Mouse (Mus musculus): ENCODE results near the gene Atrnl1. TPM values are rescaled to one million over a fixed set of nuclear protein-coding genes. Genes with fewer than 3 reads are reported as not detected.
A peak's percentile ranks its signal among the peaks of the same experiment; 100 is the strongest.

Gene Atrnl1
- total RNA-seq, 2 experiments from 2014 or later: 3.1 to 3.5 TPM

DNA sequence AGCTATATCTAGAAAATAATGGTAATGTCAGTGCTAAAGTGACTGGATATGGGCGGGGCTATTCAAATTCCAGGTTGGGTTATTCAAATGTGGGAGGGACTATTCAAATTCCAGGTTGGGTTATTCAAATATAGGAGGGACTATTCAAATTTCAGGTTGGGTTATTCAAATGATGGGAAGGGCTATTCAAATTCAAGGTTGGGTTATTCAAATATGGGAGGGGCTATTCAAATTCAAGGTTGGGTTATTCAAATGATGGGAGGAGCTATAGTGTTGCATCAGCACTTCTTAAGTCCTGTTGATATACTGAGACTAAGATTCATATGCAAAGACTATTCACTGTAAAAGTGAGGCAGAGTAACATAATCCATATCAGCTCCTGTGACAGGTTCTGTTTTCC, 283.4 kb downstream of the Atrnl1 start:
- ATAC-seq (replicated peaks; ENCODE audit: low FRiP score, poor library complexity, severe bottlenecking): no peak

DNA sequence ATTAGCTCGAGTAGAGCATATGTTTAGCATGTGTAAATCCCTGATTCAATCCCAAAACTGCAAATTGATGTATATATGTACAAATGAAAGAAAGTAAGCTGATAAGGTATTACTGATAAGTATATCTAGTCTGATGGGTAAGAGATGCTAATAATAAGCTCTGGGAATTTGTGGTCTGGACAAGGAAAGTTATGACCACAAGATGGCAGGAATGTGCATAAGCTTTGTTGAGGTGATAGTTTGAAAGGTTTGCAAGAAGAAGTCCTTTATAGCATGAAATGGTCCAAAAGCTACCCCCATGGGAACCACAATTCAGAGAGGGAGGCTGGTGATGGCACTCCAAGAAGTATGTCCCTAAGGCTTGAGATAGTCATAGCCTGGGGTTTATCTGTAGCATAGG, 289.2 kb downstream of the Atrnl1 start:
- no peak for ATAC-seq (replicated peaks; ENCODE audit: low FRiP score, poor library complexity, severe bottlenecking)

DNA sequence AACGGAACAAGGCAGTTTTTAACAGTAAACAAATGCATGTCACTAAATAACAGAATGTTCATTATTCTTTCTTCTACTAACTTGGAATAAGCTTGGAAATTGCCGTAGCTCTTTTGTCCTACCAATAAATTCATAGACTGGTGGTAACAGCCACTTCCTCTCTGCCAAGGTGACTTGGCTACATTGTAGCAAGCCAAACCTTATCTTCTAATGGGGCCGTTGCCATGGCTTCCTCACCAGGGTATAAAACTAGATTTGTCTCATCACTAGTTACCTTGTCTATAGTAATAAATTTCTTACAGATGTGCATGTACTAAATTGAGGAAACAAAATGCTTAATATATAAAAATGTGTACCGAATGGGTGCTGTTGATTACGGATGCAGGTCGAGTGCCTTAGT, 298.6 kb downstream of the Atrnl1 start:
- no peak for ATAC-seq (replicated peaks; ENCODE audit: low FRiP score, poor library complexity, severe bottlenecking)

DNA sequence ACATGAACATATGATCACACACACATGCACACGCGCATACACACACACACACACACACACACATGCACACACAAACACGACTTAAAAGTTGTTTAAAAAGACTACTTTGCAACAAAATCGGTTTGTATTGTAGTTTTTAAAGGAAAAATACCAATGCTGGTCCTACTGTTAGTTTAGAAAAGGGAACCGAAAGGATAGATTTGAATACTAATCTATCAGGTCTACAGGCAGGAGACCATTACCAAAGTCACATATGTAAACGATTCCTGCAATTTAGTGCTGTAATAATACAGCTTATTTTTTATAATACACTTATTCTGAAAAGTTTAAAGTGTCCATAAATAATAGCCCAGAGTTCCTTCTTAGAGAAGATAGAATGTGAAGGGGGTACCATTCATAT, 299.8 kb downstream of the Atrnl1 start:
- no peak for ATAC-seq (replicated peaks; ENCODE audit: low FRiP score, poor library complexity, severe bottlenecking)

DNA sequence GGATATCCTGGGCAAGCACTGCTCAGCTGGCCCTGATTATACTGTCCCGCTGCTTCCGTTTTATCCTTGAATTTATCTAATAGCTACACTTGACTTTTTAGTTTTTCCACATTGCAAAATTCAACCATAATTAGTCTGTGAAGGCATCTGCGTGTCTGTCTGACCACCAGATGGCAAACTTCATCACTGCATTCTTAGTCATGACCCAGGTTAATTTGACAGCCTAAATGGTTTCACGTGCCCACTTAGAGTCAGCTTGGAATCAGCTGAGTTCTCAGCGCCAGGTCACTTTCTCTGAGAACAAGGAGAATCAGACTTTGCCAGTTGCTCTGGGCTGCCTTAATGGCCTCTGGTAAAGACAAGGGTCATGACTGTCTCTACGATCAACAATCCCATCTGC, 305.5 kb downstream of the Atrnl1 start:
- ATAC-seq (replicated peaks; ENCODE audit: low FRiP score, poor library complexity, severe bottlenecking): no peak

DNA sequence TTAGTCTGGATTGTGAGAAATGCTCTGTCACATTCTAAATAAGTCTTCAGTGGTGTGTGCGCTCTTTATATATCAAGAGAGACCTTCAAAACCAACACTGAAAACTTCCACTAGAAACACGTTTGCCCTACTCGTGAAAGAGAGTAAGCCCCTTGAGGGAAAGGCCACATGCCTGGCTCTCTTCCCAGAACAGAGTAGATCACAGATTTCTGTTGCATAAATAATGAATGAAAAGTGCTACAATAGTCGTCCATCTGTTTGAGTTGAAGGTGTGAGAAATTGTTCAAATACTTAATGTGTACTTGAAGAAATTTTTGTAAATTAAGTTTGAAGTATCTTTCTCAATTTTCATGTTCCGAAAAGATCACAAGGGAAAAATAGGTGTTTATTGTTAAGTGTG, 312.2 kb downstream of the Atrnl1 start:
- ATAC-seq (replicated peaks; ENCODE audit: low FRiP score, poor library complexity, severe bottlenecking): no peak

DNA sequence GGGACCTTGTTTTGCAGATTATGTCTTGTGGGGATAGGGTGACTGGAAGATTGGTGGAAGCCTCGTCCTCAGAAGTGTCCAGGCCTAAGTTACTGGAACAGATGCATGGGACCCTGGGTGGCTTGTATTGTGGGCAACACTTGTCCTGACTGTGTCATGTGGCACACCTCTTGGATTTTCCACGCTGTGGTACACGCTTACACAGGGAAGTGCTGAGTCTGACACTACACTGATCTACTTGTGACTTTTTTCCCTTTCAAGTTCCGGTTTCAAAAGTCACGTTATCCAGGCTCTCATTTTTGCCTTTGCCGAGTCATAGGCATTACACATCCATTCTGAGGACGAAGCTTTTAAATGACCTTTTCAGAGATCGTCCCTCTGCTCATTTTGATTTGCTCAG, 314.0 kb downstream of the Atrnl1 start:
- no peak for ATAC-seq (replicated peaks; ENCODE audit: low FRiP score, poor library complexity, severe bottlenecking)

DNA sequence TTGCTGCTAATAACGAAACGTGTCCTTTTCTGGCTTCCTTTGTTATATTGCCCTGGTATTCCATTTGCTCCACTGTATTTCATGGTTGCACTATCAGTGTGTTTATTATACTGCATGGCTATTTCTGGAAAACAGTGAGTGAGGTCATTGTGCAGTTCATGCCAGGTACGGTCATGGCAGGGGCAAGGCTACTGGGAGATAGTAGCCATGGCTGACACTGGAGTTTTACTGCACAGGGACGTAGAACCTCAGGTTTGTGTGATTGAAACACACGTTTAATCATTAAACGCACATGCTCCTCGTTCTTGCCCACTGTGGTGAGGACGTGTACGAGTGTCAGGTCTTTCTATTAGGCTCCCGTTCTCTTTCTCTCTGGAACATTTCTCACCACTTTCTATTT, 314.8 kb downstream of the Atrnl1 start:
- no peak for ATAC-seq (replicated peaks; ENCODE audit: low FRiP score, poor library complexity, severe bottlenecking)

DNA sequence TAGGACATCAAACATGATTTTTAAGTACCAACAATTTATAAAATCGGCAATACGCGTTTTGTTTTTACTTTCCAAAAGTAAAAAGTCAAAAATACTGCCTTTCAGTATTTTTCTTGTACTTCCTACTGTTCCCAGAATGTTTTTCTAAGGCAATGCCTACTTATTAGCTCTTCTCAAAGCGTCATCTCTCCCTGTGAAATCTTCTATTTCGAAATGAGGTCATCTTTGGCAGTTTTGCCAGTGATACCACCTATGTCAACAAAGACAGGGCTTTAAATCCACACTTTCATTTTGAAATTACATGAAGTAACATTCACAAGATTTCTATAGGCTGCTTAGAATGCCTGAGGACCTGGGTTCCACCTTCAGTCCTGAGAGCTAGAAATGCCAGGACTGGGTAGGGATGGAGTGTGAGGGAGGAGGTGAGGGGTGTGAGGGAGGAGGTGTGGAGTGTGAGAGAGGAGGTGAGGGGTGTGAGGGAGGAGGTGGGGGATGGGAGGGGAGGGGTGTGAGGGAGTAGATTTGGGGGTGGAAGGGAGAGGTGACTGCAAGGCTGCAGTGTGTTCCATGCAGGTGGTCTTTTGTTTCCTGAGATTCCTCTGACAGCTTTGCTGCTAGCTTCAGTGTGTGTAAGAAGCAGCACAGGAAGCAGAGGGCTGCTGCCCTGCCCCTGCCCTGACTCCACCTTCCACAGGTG, 315.5 kb downstream of the Atrnl1 start:
- peak; percentile 84 for ATAC-seq (replicated peaks; ENCODE audit: low FRiP score, poor library complexity, severe bottlenecking)

DNA sequence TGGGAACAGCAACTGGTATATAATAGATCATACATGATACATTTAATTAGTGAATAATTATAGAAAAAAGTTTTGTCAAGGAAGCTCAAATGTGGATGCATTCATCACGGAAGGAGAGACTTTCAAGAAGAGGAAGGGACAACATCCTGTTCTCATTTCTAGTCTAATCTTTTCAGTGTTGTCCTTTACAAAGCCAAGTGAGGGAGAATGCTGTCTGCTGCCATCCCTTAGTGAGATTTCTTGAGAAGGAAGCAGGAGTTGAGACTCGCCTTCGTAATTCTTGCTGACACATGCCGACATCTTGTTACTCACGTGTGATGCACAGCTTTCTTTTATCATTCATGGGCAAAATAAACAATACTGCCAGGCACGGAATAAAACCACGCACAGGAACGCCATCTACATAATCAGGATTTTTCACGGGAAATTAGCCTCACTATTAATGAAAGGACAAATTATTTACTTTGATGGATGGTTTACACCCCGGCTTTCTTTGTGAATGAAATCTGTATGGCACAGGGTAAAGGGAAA, 316.2 kb downstream of the Atrnl1 start:
- ATAC-seq (replicated peaks; ENCODE audit: low FRiP score, poor library complexity, severe bottlenecking): no peak

DNA sequence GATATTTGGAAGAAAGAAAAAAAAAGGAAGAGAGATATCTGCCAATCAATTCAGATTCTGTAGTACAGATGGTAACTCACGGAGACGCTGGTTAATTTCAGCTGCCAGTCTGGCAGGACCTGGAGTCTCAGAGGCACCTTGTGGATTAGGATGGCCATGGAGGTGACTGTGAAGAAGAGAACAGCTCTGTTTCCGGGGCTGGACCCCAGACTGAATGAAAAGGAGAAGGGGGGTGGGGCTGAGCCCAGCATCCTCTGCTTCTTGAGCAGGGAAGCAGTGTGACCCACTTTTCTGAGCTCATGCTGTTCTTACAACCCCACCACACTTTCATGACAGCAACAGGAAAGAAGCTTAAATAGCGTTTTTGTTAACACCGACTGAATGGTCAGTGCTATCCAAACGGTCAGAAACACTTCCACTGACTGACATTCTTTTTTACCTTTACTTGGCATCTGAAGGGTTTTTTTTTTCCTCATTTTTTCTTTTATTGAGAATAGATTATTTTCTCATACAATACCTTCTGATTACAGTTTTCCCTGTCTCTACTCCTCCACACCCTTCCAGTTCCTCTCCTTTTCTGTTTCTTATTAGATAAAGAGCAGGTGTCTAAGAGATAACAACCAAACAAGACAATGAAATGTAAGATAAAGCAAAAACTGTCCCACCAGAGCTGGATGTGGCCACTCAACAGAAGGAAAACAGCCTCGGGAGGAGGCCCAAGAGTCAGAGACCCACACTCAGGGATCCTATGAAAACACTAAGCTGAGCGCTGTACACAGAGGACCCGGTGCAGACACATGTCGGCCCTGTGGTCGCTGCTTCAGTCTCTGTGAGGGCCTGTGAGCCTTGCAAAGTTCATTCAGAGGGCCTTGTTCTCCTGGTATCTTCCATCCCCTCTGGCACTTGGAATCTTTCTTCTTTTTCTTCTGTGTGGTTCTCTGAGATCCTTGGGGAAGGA, 317.0 kb downstream of the Atrnl1 start:
- no peak for ATAC-seq (replicated peaks; ENCODE audit: low FRiP score, poor library complexity, severe bottlenecking)

DNA sequence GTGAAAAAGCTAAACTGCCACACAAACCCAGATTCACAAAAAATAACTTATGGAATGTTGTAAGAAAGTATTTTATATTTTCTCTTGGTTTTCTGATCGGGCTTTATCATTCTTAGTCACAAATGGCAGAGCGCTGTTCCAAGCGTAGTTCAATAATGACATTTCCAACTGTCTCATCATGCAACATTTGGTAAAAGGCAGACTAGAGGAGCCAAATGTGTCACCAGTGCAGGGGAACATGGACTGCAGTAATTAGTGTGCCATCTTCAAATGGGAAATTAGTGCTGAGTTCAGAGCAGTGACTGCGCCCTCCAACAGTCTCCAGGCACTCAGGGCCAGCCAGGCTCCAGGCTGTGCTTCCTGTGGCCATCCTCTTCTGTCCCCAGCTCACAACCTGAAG, 320.8 kb downstream of the Atrnl1 start:
- ATAC-seq (replicated peaks; ENCODE audit: low FRiP score, poor library complexity, severe bottlenecking): no peak

DNA sequence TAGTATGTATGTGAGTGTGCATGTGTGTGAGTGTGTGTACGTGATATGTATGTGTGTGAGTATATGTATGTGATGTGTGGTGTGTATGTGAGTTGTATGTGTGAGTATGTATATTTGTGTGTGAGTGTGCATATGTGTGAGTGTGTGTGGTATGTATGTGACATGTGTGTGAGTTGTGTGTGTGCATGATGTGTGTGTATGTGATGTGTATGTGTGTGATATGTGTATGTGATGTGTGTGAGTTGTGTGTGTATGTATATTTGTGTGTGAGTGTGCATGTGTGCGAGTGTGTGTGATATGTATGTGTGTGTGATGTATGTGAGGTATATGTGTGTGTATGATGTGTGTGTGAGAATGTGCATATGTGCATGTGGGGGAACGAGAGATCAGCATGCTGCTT, 326.0 kb downstream of the Atrnl1 start:
- no peak for ATAC-seq (replicated peaks; ENCODE audit: low FRiP score, poor library complexity, severe bottlenecking)

DNA sequence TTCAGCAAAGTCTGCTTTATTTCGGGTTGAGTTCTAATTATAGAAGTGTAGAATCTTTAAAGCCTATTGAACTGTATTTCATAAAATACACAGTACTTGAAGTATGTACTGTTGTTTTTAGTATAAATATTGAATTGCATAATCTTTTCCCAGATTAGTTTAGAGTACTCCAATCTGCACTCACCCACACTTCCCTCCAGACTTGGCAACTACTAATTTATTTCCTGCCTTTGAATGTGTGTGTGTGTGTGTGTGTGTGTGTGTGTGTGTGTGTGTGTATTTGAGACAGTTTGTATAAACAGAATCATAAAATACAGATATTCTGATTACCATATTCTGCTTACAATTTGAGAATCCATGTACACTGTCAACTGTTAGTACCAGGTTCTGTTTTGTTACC, 328.3 kb downstream of the Atrnl1 start:
- no peak for ATAC-seq (replicated peaks; ENCODE audit: low FRiP score, poor library complexity, severe bottlenecking)

DNA sequence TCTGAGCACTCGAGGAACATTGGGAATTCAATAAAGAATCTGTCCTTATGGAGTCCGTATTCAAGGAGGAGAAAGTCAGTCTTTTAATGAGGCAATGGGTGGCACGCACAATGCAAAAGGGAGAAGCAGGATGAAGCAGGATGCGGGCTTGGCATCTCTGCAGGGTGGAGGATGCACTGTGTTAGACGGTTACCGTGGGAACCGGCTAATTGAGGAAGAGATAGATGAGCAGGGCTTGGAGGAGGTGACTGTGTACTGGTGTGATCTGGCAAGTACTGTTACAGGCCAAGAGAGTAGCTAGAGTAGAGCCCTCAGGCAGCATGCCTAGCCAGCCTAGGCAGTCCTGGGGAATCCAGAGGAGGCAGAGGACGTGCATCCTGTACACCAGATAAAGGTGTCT, 330.7 kb downstream of the Atrnl1 start:
- no peak for ATAC-seq (replicated peaks; ENCODE audit: low FRiP score, poor library complexity, severe bottlenecking)

DNA sequence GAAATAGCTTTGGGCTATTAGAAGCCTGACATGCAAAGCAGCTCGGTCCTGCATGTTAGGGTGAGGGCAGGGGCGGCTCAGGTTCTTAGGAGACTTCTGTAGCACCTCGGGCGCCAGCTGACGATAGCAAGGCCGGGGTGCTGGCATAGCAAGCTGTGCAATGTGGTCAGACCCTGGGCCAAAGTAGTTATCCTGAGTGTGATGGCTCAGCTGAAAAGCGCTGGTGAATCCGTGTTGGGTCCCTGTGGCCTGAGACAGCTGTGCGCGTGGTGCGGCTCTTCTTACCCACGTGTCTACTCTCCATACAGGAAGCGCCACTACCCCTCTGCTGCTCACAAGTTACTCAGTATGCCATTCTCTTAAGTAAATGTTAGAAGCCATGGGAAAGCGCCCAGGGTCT, 331.4 kb downstream of the Atrnl1 start:
- ATAC-seq (replicated peaks; ENCODE audit: low FRiP score, poor library complexity, severe bottlenecking): no peak

DNA sequence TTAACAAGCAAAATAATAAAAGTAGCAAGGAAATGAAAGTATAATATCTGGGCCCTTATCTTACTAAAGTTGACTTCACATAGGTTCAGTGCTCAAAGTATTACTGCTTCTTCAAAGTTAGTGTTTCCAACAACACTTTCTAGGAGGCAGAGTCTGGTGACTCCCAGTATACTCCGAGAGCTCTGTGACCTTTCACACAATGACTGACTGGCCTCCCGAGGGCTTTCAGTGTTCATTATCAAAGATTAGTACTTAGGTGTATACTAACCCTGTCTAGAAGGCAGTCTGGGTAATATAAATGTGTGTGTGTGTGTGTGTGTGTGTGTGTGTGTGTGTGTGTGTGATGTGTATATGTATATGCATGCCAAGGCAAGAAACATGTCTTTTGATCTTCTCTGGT, 332.5 kb downstream of the Atrnl1 start:
- no peak for ATAC-seq (replicated peaks; ENCODE audit: low FRiP score, poor library complexity, severe bottlenecking)

DNA sequence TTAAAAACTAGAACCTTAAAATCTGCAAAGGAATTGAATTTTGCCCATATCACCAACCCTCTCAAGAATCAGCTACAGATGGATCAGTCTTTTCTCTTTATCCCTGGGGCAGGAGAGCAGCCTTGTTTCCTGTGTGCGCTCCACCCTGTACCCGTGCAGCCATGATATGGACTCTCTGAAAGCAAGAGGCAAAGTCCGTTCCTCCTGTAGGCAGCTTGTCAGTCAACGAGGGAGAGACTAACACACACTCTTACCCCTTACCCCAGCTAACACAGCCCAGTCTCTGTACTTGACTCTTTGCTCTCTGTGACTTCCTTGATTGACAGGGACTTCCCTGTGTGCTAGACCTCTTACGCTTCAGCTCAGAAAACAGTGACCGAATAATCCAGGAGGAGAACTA, 333.8 kb downstream of the Atrnl1 start:
- ATAC-seq (replicated peaks; ENCODE audit: low FRiP score, poor library complexity, severe bottlenecking): no peak

DNA sequence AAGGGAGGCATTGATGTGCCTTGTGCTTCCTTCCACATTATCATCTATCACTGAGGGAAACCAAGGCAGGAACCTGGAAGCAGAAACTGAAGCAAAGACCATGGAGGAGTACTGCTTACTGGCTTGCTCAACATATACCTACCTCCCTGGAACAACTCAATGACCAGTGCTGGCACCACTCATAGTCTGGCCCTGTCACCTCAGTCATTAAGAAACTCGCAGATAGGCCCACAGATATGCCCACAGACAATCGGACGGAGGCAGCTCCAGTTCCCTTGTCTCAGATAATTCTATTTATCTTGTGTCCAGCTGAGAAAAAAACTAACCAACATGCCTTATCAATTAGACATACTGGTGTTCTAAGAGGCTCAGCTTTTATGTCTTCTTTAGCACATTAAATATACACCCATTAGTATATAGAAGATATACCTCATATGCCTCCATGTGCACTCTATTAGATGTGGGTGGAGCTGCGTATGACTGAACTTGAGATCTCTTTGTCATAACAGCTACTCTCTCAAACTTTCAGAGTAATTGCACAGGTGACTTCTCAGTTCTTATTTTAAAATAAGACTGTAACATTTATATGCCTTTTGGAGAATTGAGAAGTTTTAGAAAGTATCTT, 334.9 kb downstream of the Atrnl1 start:
- ATAC-seq (replicated peaks; ENCODE audit: low FRiP score, poor library complexity, severe bottlenecking): no peak

DNA sequence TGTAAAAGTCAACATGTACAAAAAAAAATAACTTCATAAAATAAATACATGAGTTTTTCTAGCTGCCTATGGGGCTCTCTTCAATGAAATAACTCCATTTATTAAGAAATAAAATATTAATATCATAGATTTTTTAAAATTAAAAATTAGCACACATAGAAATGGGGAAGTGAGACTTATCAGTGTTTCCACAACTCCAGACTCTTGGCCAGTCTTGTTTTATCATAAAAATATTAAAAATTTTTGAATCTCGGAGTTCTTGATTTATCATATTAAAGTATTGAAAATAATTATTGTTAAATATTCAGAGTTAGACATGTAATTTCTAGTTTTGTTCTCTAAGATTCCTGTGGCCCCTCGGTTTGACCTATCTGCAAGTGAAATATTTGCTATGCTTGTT, 337.7 kb downstream of the Atrnl1 start:
- no peak for ATAC-seq (replicated peaks; ENCODE audit: low FRiP score, poor library complexity, severe bottlenecking)
